Comparison of ENCODE assay signal across 26 mouse cellular contexts in the genomic region with DNA sequence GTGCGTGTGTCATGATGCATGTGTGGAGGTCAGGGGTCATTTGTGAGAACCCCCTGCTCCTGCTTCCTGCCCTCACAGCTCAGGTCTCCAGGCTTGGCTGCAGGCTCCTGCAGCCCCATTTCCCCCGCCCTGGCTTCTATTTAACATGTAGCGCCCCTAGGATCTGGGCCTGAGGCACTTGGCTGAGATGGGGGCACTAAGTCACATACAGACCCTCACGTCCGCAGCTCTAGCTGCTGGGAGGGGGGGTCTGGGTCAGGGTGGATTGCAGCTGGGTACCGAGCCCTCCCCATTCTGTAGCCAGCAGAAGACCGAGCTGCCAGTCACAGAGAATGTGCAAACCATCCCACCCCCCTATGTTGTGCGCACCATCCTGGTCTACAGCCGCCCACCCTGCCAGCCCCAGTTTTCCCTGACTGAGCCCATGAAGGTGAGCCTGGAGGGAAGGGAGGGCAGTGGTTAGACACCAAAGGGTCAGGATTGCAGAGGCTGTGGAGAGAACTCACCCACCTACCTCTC. TPM values are rescaled to one million over a fixed set of nuclear protein-coding genes. Genes with fewer than 3 reads are reported as not detected.
DNase-seq lines count a peak whose midpoint lies in the region; ATAC-seq and TF ChIP-seq lines count a peak whose summit lies in the region.
"Had no signal": no experiment of that assay in that cellular context is flagged by ENCODE, and none has a peak within 500 bp of the region (broad histone marks: within the 10 kb centered on the region; RNA-seq: fewer than 3 reads in every experiment).

No protein-coding gene starts in this region.

- no peak overlapping the region for H3K27ac ChIP-seq in intestine, embryonic 14.5 days (ENCODE audit: low read depth)
- H3K27ac ChIP-seq in intestine, postnatal 0 days (ENCODE audit: low read depth, low read length) = no peak overlapping the region
- no peak overlapping the region for H3K27ac ChIP-seq in neural tube, embryonic 15.5 days (replicated peaks)
- H3K27ac ChIP-seq in small intestine, adult 2 months (ENCODE audit: insufficient read depth, low read depth, low read length) = peak overlapping the region; percentile 49; the same call in 1 of the 2 replicates
- H3K27ac ChIP-seq: heart, embryonic 15.5 days; hindbrain, embryonic 12.5 days; hindbrain, postnatal 0 days; kidney, embryonic 15.5 days; limb, embryonic 13.5 days; liver, embryonic 14.5 days; lung, embryonic 15.5 days; midbrain, embryonic 12.5 days; stomach, postnatal 0 days had no signal

- 93% methylated on average over 9 of the region's 9 CpGs for WGBS in intestine, embryonic 14.5 days
- 88% methylated on average over 9 of the region's 9 CpGs for WGBS in intestine, postnatal 0 days
- WGBS in neural tube, embryonic 15.5 days = 89% methylated on average over 9 of the region's 9 CpGs
- 91% methylated on average over 9 of the region's 9 CpGs for WGBS in small intestine, adult 2 months

- intact Hi-C loops in left cerebral cortex, postnatal 14 days (cut with DNase I) = no loop called here

- no peaks in the 10 kb centered on the region for H3K9me3 ChIP-seq in intestine, embryonic 14.5 days (ENCODE audit: control insufficient read depth, low read length)
- no peaks in the 10 kb centered on the region for H3K9me3 ChIP-seq in intestine, postnatal 0 days (ENCODE audit: control insufficient read depth)
- H3K9me3 ChIP-seq in neural tube, embryonic 15.5 days (replicated peaks) = no peaks in the 10 kb centered on the region
- H3K9me3 ChIP-seq: G1E; heart, embryonic 15.5 days; hindbrain, embryonic 12.5 days; kidney, embryonic 15.5 days; limb, embryonic 13.5 days; lung, embryonic 15.5 days; midbrain, embryonic 12.5 days had no signal

- no peaks in the 10 kb centered on the region for H3K27me3 ChIP-seq in intestine, embryonic 14.5 days (replicated peaks; ENCODE audit: control insufficient read depth, insufficient read depth, low read length)
- no peaks in the 10 kb centered on the region for H3K27me3 ChIP-seq in intestine, postnatal 0 days (replicated peaks; ENCODE audit: control insufficient read depth, insufficient read depth, low read length)
- no peaks in the 10 kb centered on the region for H3K27me3 ChIP-seq in neural tube, embryonic 15.5 days (replicated peaks)
- H3K27me3 ChIP-seq in small intestine, adult 2 months (ENCODE audit: control insufficient read depth, insufficient read depth, low read length) = no peaks in the 10 kb centered on the region
- H3K27me3 ChIP-seq: heart, embryonic 15.5 days; hindbrain, embryonic 12.5 days; kidney, embryonic 15.5 days; limb, embryonic 13.5 days; lung, embryonic 15.5 days; midbrain, embryonic 12.5 days had no signal

- H3K9ac ChIP-seq in intestine, embryonic 14.5 days (ENCODE audit: low read length) = no peak overlapping the region
- no peak overlapping the region for H3K9ac ChIP-seq in intestine, postnatal 0 days (ENCODE audit: low read depth, low read length)
- H3K9ac ChIP-seq in neural tube, embryonic 15.5 days (replicated peaks) = no peak overlapping the region
- H3K9ac ChIP-seq: forebrain, postnatal 0 days; heart, embryonic 15.5 days; hindbrain, embryonic 12.5 days; kidney, embryonic 15.5 days; limb, embryonic 13.5 days; liver, embryonic 14.5 days; lung, embryonic 15.5 days; midbrain, embryonic 12.5 days had no signal

- no peak for TF ChIP-seq POLR2A in small intestine, adult 2 months (IDR thresholded peaks at IDR 0.05; ENCODE audit: low read depth, low read length)

- no peak for ATAC-seq in intestine, embryonic 14.5 days (replicated peaks; ENCODE audit: low FRiP score, low TSS enrichment, low read depth)
- ATAC-seq in intestine, postnatal 0 days = no peak
- no peak for ATAC-seq in neural tube, embryonic 15.5 days (ENCODE audit: low FRiP score)
- ATAC-seq: forebrain, postnatal 0 days; hindbrain, postnatal 0 days had no signal

- peaks cover 14% of the 10 kb centered on the region for H3K4me1 ChIP-seq in intestine, embryonic 14.5 days (replicated peaks; ENCODE audit: control insufficient read depth, insufficient read depth, low read length)
- 0 out of 2 replicates have a peak, but pooled peaks cover 6% of the 10 kb centered on the region for H3K4me1 ChIP-seq in intestine, postnatal 0 days (replicated peaks; ENCODE audit: control insufficient read depth, insufficient read depth, low read length)
- H3K4me1 ChIP-seq in neural tube, embryonic 15.5 days = peaks cover 19% of the 10 kb centered on the region
- H3K4me1 ChIP-seq in small intestine, adult 2 months (ENCODE audit: control insufficient read depth, insufficient read depth, insufficient read length, low read length) = peaks cover 39% of the 10 kb centered on the region

- H3K36me3 ChIP-seq in intestine, embryonic 14.5 days (ENCODE audit: control insufficient read depth, insufficient read depth, low read length) = peaks cover 24% of the 10 kb centered on the region
- peaks cover 18% of the 10 kb centered on the region for H3K36me3 ChIP-seq in intestine, postnatal 0 days (ENCODE audit: control insufficient read depth, insufficient read depth)
- H3K36me3 ChIP-seq in neural tube, embryonic 15.5 days = peaks cover 14% of the 10 kb centered on the region
- H3K36me3 ChIP-seq in small intestine, adult 2 months (ENCODE audit: control insufficient read depth, insufficient read depth, low read length) = peaks cover 12% of the 10 kb centered on the region

- no peak for TF ChIP-seq CTCF in intestine, postnatal 0 days (IDR thresholded peaks at IDR 0.05; ENCODE audit: low read depth)
- TF ChIP-seq CTCF in small intestine, adult 2 months (IDR thresholded peaks at IDR 0.05; ENCODE audit: extremely low read depth, insufficient read length, insufficient replicate concordance, low read depth, low read length) = no peak

- H3K4me2 ChIP-seq in intestine, embryonic 14.5 days (ENCODE audit: low read length) = no peak overlapping the region
- no peak overlapping the region for H3K4me2 ChIP-seq in intestine, postnatal 0 days (replicated peaks; ENCODE audit: low read depth)
- H3K4me2 ChIP-seq in neural tube, embryonic 15.5 days = no peak overlapping the region
- H3K4me2 ChIP-seq: heart, embryonic 15.5 days; hindbrain, embryonic 12.5 days; kidney, embryonic 15.5 days; limb, embryonic 13.5 days; lung, embryonic 15.5 days; midbrain, embryonic 12.5 days had no signal

- H3K4me3 ChIP-seq in intestine, embryonic 14.5 days (ENCODE audit: low read depth, low read length) = no peak overlapping the region
- no peak overlapping the region for H3K4me3 ChIP-seq in intestine, postnatal 0 days (ENCODE audit: low read depth, low read length)
- H3K4me3 ChIP-seq in neural tube, embryonic 15.5 days (replicated peaks) = no peak overlapping the region
- no peak overlapping the region for H3K4me3 ChIP-seq in small intestine, adult 2 months (ENCODE audit: low read depth, low read length)
- H3K4me3 ChIP-seq: erythroblast, embryonic 14.5 days; heart, embryonic 15.5 days; hindbrain, embryonic 12.5 days; kidney, embryonic 15.5 days; limb, embryonic 13.5 days; lung, embryonic 15.5 days; midbrain, embryonic 12.5 days had no signal

- peak; percentile 45 for DNase-seq in intestine, embryonic 14.5 days (ENCODE audit: low spot score)
- DNase-seq in neural tube, embryonic 10.5 days (ENCODE audit: extremely low spot score, low spot score) = peak; percentile 11
- no peak for DNase-seq in left cerebral cortex, postnatal 14 days (ENCODE audit: low spot score in 2 of 2)
- DNase-seq: adrenal gland, adult 8-10 months; B cell, adult 2 months; forebrain, postnatal 0 days; kidney, adult 18-20 months; kidney, postnatal 25 days; lung, postnatal 36 days; right cerebral cortex, postnatal 25 days had no signal

RNA-seq across cellular contexts. Expression of a gene that starts 3.3 kb away (rescaled TPM):
- 30.5 and 33.5 TPM in 2 replicates for polyA plus RNA-seq in intestine, embryonic 14.5 days (2014; fragmentation: Nextera tagmentation; extraction: Ambion mirVana)
- 2.8 and 4.4 TPM in 2 replicates for polyA plus RNA-seq in intestine, postnatal 0 days (2015; fragmentation: Nextera tagmentation; extraction: Ambion mirVana)
- polyA plus RNA-seq in neural tube, embryonic 15.5 days (2015; fragmentation: Nextera tagmentation; extraction: Ambion mirVana) = 7.0 and 16.4 TPM in 2 replicates
- 12.6 and 13.8 TPM in 2 replicates for polyA plus RNA-seq in small intestine, adult 2 months (2012; rRNA removed)
- under 1 TPM; 0.29 to 0.38 TPM for total RNA-seq in left cerebral cortex, postnatal 14 days (2021)
- total RNA-seq: gastrocnemius, adult 8-10 months had no signal

RNA-seq across cellular contexts. Expression of a gene that starts 5.8 kb away (rescaled TPM):
- polyA plus RNA-seq in intestine, embryonic 14.5 days (2014; fragmentation: Nextera tagmentation; extraction: Ambion mirVana) = 95.1 and 99.9 TPM in 2 replicates
- 66.8 and 68.6 TPM in 2 replicates for polyA plus RNA-seq in intestine, postnatal 0 days (2015; fragmentation: Nextera tagmentation; extraction: Ambion mirVana)
- polyA plus RNA-seq in neural tube, embryonic 15.5 days (2015; fragmentation: Nextera tagmentation; extraction: Ambion mirVana) = 96.0 and 96.1 TPM in 2 replicates
- polyA plus RNA-seq in small intestine, adult 2 months (2012; rRNA removed) = 64.5 and 119 TPM in 2 replicates
- total RNA-seq in left cerebral cortex, postnatal 14 days (2021) = 10 to 100 TPM; 87.1 to 91.0 TPM

RNA-seq across cellular contexts. Expression of a gene that starts 6.9 kb away (rescaled TPM):
- 8.3 and 9.4 TPM in 2 replicates for polyA plus RNA-seq in intestine, embryonic 14.5 days (2014; fragmentation: Nextera tagmentation; extraction: Ambion mirVana)
- polyA plus RNA-seq in intestine, postnatal 0 days (2015; fragmentation: Nextera tagmentation; extraction: Ambion mirVana) = 4.1 and 4.9 TPM in 2 replicates
- polyA plus RNA-seq in neural tube, embryonic 15.5 days (2015; fragmentation: Nextera tagmentation; extraction: Ambion mirVana) = 7.0 and 9.8 TPM in 2 replicates
- 5.8 and 7.8 TPM in 2 replicates for polyA plus RNA-seq in small intestine, adult 2 months (2012; rRNA removed)
- 1 to 10 TPM; 5.9 to 7.2 TPM for total RNA-seq in left cerebral cortex, postnatal 14 days (2021)
- total RNA-seq: megakaryocyte, adult 5-6 weeks had no signal

RNA-seq across cellular contexts. Expression of a gene that starts 20.7 kb away (rescaled TPM):
- 71.8 and 92.8 TPM in 2 replicates for polyA plus RNA-seq in intestine, embryonic 14.5 days (2014; fragmentation: Nextera tagmentation; extraction: Ambion mirVana)
- polyA plus RNA-seq in intestine, postnatal 0 days (2015; fragmentation: Nextera tagmentation; extraction: Ambion mirVana) = 58.3 and 58.5 TPM in 2 replicates
- 28.6 and 34.9 TPM in 2 replicates for polyA plus RNA-seq in neural tube, embryonic 15.5 days (2015; fragmentation: Nextera tagmentation; extraction: Ambion mirVana)
- 233 and 448 TPM in 2 replicates for polyA plus RNA-seq in small intestine, adult 2 months (2012; rRNA removed)
- total RNA-seq in left cerebral cortex, postnatal 14 days (2021) = 10 to 100 TPM; 32.2 to 34.2 TPM

RNA-seq across cellular contexts. Expression of a gene that starts 31.4 kb away (rescaled TPM):
- polyA plus RNA-seq in intestine, embryonic 14.5 days (2014; fragmentation: Nextera tagmentation; extraction: Ambion mirVana) = 3.5 and 5.3 TPM in 2 replicates
- polyA plus RNA-seq in intestine, postnatal 0 days (2015; fragmentation: Nextera tagmentation; extraction: Ambion mirVana) = 20.0 and 20.5 TPM in 2 replicates
- 5.6 and 9.2 TPM in 2 replicates for polyA plus RNA-seq in neural tube, embryonic 15.5 days (2015; fragmentation: Nextera tagmentation; extraction: Ambion mirVana)
- polyA plus RNA-seq in small intestine, adult 2 months (2012; rRNA removed) = 19.7 and 70.3 TPM in 2 replicates
- 10 to 100 TPM; 20.2 TPM for total RNA-seq in left cerebral cortex, postnatal 14 days (2021)

Comparison
In these comparisons a context has a peak if more than half of its experiments do, and no peak if none do; other contexts are left out.
1. DNase-seq: peak in intestine, embryonic 14.5 days (single experiment) and neural tube, embryonic 10.5 days (single experiment); none in left cerebral cortex, postnatal 14 days (0 of 2).